Mouse (Mus musculus) lung, adult 2 months (tissue): Measurements from ENCODE around the gene Slbp.

Source experiments
- CTCF ChIP-seq: fragments of 200-500 bp; IDR thresholded peaks from 2 replicates; pipeline ENCODE4 v1.5.1; 2011; ENCODE audit warnings: mild to moderate bottlenecking, low read length, control low read depth; ENCODE audit not compliant: insufficient read depth
- POLR2A ChIP-seq: fragments of 200-500 bp; IDR thresholded peaks from 2 replicates; pipeline ENCODE4 v1.6.1; 2011; ENCODE audit warnings: low read depth, mild to moderate bottlenecking, control low read depth, low read length, borderline replicate concordance; ENCODE audit errors: extremely low read depth

DNA sequence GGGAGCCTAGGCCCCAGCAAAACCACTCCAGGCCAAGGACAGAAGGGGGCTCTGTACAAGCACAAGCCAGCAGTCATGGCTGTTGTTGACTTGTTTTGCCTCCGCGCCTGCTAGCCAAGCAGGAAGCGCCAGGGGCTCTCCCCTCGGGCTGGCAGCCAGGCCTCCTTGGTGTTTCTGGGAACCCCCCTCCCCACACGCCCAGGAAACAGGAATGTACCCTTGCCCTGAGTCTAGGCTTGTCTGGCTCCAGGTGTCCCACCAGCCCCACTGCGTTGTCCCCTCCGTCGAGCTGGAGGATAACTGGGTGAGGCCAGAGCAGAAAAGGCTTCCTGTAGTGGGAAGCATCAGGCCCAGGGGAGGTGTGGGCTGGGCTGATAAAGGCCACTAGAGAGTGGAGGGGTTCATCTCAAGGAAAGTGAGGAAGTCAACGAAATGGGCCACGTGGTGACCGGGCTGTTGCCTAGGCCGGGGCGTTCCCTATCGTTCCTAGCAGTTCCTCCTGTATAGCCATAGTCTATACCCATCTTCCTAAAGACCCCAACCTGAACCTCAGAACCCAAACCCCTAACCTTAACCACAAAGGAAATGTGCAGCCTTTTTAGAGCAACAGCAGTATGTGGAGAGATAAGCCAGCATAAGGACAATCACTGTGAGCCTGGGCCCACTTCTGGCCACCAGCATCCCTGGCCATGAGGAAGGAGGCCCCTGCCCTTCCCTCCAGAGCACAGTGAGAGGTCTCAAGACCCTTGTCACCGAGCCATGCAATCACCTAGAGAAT is 29.4 kb upstream of the Slbp start:
- TF ChIP-seq CTCF (no peak), POLR2A (no peak)
